Mouse (Mus musculus): ENCODE data around the gene Oxa1l. TPM values are rescaled to one million over a fixed set of nuclear protein-coding genes. Genes with fewer than 3 reads are reported as not detected.

The Oxa1l gene
- polyA plus RNA-seq, 1 experiment, result 177 TPM

GRCm38 (mm10) chr14:54369372-54369771 is 8.7 kb downstream of the Oxa1l start:
- Histone ChIP-seq H3K4me3 (ENCODE audit: control insufficient read depth, insufficient read depth, low read length) (no peak overlapping the region), H3K4me1 (replicated peaks; ENCODE audit: control insufficient read depth, insufficient read depth, low read length) (no peaks in the 10 kb centered on the region), H3K36me3 (ENCODE audit: control insufficient read depth, insufficient read depth, low read length) (peaks cover 46% of the 10 kb centered on the region), H3K27ac (ENCODE audit: control insufficient read depth, insufficient read depth, low read length) (no peak overlapping the region), H3K27me3 (ENCODE audit: control insufficient read depth, insufficient read depth, low read length) (no peaks in the 10 kb centered on the region; the same call in 1 of the 2 replicates)
- 100% methylated on average over 3 of the region's 3 CpGs for WGBS
- no peak for DNase-seq
- TF ChIP-seq CTCF (IDR thresholded peaks at IDR 0.05; ENCODE audit: borderline replicate concordance, control insufficient read depth, extremely low read depth, insufficient read depth, low read length, poor library complexity), result no peak
- no peak for TF ChIP-seq POLR2A (IDR thresholded peaks at IDR 0.05; ENCODE audit: control insufficient read depth, extremely low read depth, insufficient read depth, low read length, poor library complexity)

GRCm38 (mm10) chr14:54370595-54370994 is 10.0 kb downstream of the Oxa1l start:
- Histone ChIP-seq H3K27ac (ENCODE audit: control insufficient read depth, insufficient read depth, low read length) (no peak overlapping the region), H3K4me1 (replicated peaks; ENCODE audit: control insufficient read depth, insufficient read depth, low read length) (no peaks in the 10 kb centered on the region), H3K27me3 (ENCODE audit: control insufficient read depth, insufficient read depth, low read length) (no peaks in the 10 kb centered on the region; the same call in 1 of the 2 replicates), H3K4me3 (ENCODE audit: control insufficient read depth, insufficient read depth, low read length) (no peak overlapping the region), H3K36me3 (ENCODE audit: control insufficient read depth, insufficient read depth, low read length) (peaks cover 46% of the 10 kb centered on the region)
- WGBS, result 98% methylated on average over 6 of the region's 6 CpGs
- TF ChIP-seq POLR2A (IDR thresholded peaks at IDR 0.05; ENCODE audit: control insufficient read depth, extremely low read depth, insufficient read depth, low read length, poor library complexity), result no peak
- no peak for TF ChIP-seq CTCF (IDR thresholded peaks at IDR 0.05; ENCODE audit: borderline replicate concordance, control insufficient read depth, extremely low read depth, insufficient read depth, low read length, poor library complexity)
- no peak for DNase-seq

GRCm38 (mm10) chr14:54371460-54371859 is 10.8 kb downstream of the Oxa1l start:
- Histone ChIP-seq H3K4me1 (replicated peaks; ENCODE audit: control insufficient read depth, insufficient read depth, low read length) (no peaks in the 10 kb centered on the region), H3K27me3 (ENCODE audit: control insufficient read depth, insufficient read depth, low read length) (no peaks in the 10 kb centered on the region; the same call in 1 of the 2 replicates), H3K27ac (ENCODE audit: control insufficient read depth, insufficient read depth, low read length) (no peak overlapping the region), H3K4me3 (ENCODE audit: control insufficient read depth, insufficient read depth, low read length) (no peak overlapping the region), H3K36me3 (ENCODE audit: control insufficient read depth, insufficient read depth, low read length) (peaks cover 43% of the 10 kb centered on the region)
- WGBS, result over 99% methylated on average over 10 of the region's 10 CpGs
- TF ChIP-seq POLR2A (IDR thresholded peaks at IDR 0.05; ENCODE audit: control insufficient read depth, extremely low read depth, insufficient read depth, low read length, poor library complexity) (no peak), CTCF (IDR thresholded peaks at IDR 0.05; ENCODE audit: borderline replicate concordance, control insufficient read depth, extremely low read depth, insufficient read depth, low read length, poor library complexity) (no peak)
- DNase-seq, result no peak

GRCm38 (mm10) chr14:54372923-54373322 is 12.3 kb downstream of the Oxa1l start:
- no peak for DNase-seq
- Histone ChIP-seq H3K27ac (ENCODE audit: control insufficient read depth, insufficient read depth, low read length) (no peak overlapping the region), H3K4me3 (ENCODE audit: control insufficient read depth, insufficient read depth, low read length) (no peak overlapping the region), H3K4me1 (replicated peaks; ENCODE audit: control insufficient read depth, insufficient read depth, low read length) (no peaks in the 10 kb centered on the region), H3K36me3 (ENCODE audit: control insufficient read depth, insufficient read depth, low read length) (peaks cover 28% of the 10 kb centered on the region), H3K27me3 (ENCODE audit: control insufficient read depth, insufficient read depth, low read length) (no peaks in the 10 kb centered on the region; the same call in 1 of the 2 replicates)
- TF ChIP-seq CTCF (IDR thresholded peaks at IDR 0.05; ENCODE audit: borderline replicate concordance, control insufficient read depth, extremely low read depth, insufficient read depth, low read length, poor library complexity) (no peak), POLR2A (IDR thresholded peaks at IDR 0.05; ENCODE audit: control insufficient read depth, extremely low read depth, insufficient read depth, low read length, poor library complexity) (no peak)
- 96% methylated on average over 9 of the region's 9 CpGs for WGBS

GRCm38 (mm10) chr14:54375916-54376315 is 15.3 kb downstream of the Oxa1l start:
- Histone ChIP-seq H3K27me3 (ENCODE audit: control insufficient read depth, insufficient read depth, low read length) (no peaks in the 10 kb centered on the region), H3K36me3 (ENCODE audit: control insufficient read depth, insufficient read depth, low read length) (no peaks in the 10 kb centered on the region), H3K27ac (ENCODE audit: control insufficient read depth, insufficient read depth, low read length) (no peak overlapping the region), H3K4me1 (replicated peaks; ENCODE audit: control insufficient read depth, insufficient read depth, low read length) (no peaks in the 10 kb centered on the region), H3K4me3 (ENCODE audit: control insufficient read depth, insufficient read depth, low read length) (no peak overlapping the region)
- WGBS, result 64% methylated on average over 3 of the region's 3 CpGs
- TF ChIP-seq POLR2A (IDR thresholded peaks at IDR 0.05; ENCODE audit: control insufficient read depth, extremely low read depth, insufficient read depth, low read length, poor library complexity) (no peak), CTCF (IDR thresholded peaks at IDR 0.05; ENCODE audit: borderline replicate concordance, control insufficient read depth, extremely low read depth, insufficient read depth, low read length, poor library complexity) (no peak)
- peak; percentile 52 for DNase-seq

GRCm38 (mm10) chr14:54377166-54377565 is 16.5 kb downstream of the Oxa1l start:
- no peak for DNase-seq
- TF ChIP-seq POLR2A (IDR thresholded peaks at IDR 0.05; ENCODE audit: control insufficient read depth, extremely low read depth, insufficient read depth, low read length, poor library complexity) (no peak), CTCF (IDR thresholded peaks at IDR 0.05; ENCODE audit: borderline replicate concordance, control insufficient read depth, extremely low read depth, insufficient read depth, low read length, poor library complexity) (no peak)
- Histone ChIP-seq H3K4me3 (ENCODE audit: control insufficient read depth, insufficient read depth, low read length) (no peak overlapping the region), H3K27me3 (ENCODE audit: control insufficient read depth, insufficient read depth, low read length) (no peaks in the 10 kb centered on the region), H3K27ac (ENCODE audit: control insufficient read depth, insufficient read depth, low read length) (no peak overlapping the region), H3K4me1 (replicated peaks; ENCODE audit: control insufficient read depth, insufficient read depth, low read length) (no peaks in the 10 kb centered on the region), H3K36me3 (ENCODE audit: control insufficient read depth, insufficient read depth, low read length) (no peaks in the 10 kb centered on the region)
- 94% methylated on average over 6 of the region's 6 CpGs for WGBS

GRCm38 (mm10) chr14:54379571-54379970 is 18.9 kb downstream of the Oxa1l start:
- no peaks in the 10 kb centered on the region for H3K36me3 ChIP-seq (ENCODE audit: control insufficient read depth, insufficient read depth, low read length)
- no peak overlapping the region for H3K4me3 ChIP-seq (ENCODE audit: control insufficient read depth, insufficient read depth, low read length)
- no peak for DNase-seq
- no peak overlapping the region for H3K27ac ChIP-seq (ENCODE audit: control insufficient read depth, insufficient read depth, low read length)
- no peaks in the 10 kb centered on the region for H3K27me3 ChIP-seq (ENCODE audit: control insufficient read depth, insufficient read depth, low read length)
- WGBS, result 84% methylated on average over 13 of the region's 13 CpGs
- no peak for TF ChIP-seq CTCF (IDR thresholded peaks at IDR 0.05; ENCODE audit: borderline replicate concordance, control insufficient read depth, extremely low read depth, insufficient read depth, low read length, poor library complexity)
- no peak for TF ChIP-seq POLR2A (IDR thresholded peaks at IDR 0.05; ENCODE audit: control insufficient read depth, extremely low read depth, insufficient read depth, low read length, poor library complexity)
- H3K4me1 ChIP-seq (replicated peaks; ENCODE audit: control insufficient read depth, insufficient read depth, low read length), result 0 out of 2 replicates have a peak, but pooled peaks cover 5% of the 10 kb centered on the region

All from thymus, adult 2 months (tissue).